Mouse (Mus musculus) embryonic facial prominence, embryonic 11.5 days (tissue): ENCODE measurements at regions not wholly inside any gene's neighbourhood (a gene's known extent, or its start where the extent isn't known, plus 50 kb on each side); places are given as distances from the start of the nearest gene placed in this dataset.

Experiments used
- ATAC-seq: fragments of 200-750 bp; cut with Nextera tagmentation; replicated peaks from 2 replicates; pipeline ENCODE4 v1.8.0; 2017; ENCODE audit warnings: low read depth; ENCODE audit not compliant: insufficient number of reproducible peaks, low FRiP score, low TSS enrichment
- DNase-seq: peaks from one replicate; pipeline ENCODE4 v3.0.0-alpha.2; 2015; ENCODE audit warnings: low spot score
- H3K27ac ChIP-seq: fragments of 300-500 bp; sonication (generic); replicated peaks from 2 replicates; pipeline ENCODE4 v1.5.1; 2014; ENCODE audit warnings: mild to moderate bottlenecking, low read depth, low read length, control low read depth
- H3K27me3 ChIP-seq: fragments of 300-500 bp; sonication (generic); 2 replicates; pipeline ENCODE4 v1.6.1; 2014; ENCODE audit warnings: mild to moderate bottlenecking, low read length, moderate library complexity, mixed read lengths; ENCODE audit not compliant: control insufficient read depth, insufficient read depth
- H3K36me3 ChIP-seq: fragments of 300-500 bp; sonication (generic); replicated peaks from 2 replicates; pipeline ENCODE4 v1.6.1; 2014; ENCODE audit warnings: low read depth, mild to moderate bottlenecking, low read length, moderate library complexity, mixed read lengths; ENCODE audit not compliant: control insufficient read depth, insufficient read depth
- H3K4me1 ChIP-seq: fragments of 300-500 bp; sonication (generic); 2 replicates; pipeline ENCODE4 v1.6.1; 2014; ENCODE audit warnings: low read length, mixed read lengths; ENCODE audit not compliant: control insufficient read depth, insufficient read depth
- H3K4me2 ChIP-seq: fragments of 300-500 bp; sonication (generic); 2 replicates; pipeline ENCODE4 v1.6.1; 2014; ENCODE audit warnings: low read depth, mild to moderate bottlenecking, control low read depth, low read length, moderate library complexity
- H3K4me3 ChIP-seq: fragments of 300-500 bp; sonication (generic); 2 replicates; pipeline ENCODE4 v1.5.1; 2014; ENCODE audit warnings: low read depth, low read length, control low read depth
- H3K9ac ChIP-seq: fragments of 300-500 bp; sonication (generic); replicated peaks from 2 replicates; pipeline ENCODE4 v1.6.1; 2014; ENCODE audit warnings: mild to moderate bottlenecking, control low read depth, low read length
- H3K9me3 ChIP-seq: fragments of 300-500 bp; sonication (generic); replicated peaks from 2 replicates; pipeline ENCODE4 v1.6.1; 2016; ENCODE audit warnings: mild to moderate bottlenecking, low read length, inconsistent platforms, mixed read lengths; ENCODE audit not compliant: control insufficient read depth
- WGBS: fragments of 180-500 bp; shearing (Covaris S2); extraction: QIAGEN DNeasy Blood & Tissue Kit; methylation state at CpG from one replicate; pipeline ENCODE4 v1.1.7; 2014; 5-methylcytosine and 5-hydroxymethylcytosine counted together

DNA sequence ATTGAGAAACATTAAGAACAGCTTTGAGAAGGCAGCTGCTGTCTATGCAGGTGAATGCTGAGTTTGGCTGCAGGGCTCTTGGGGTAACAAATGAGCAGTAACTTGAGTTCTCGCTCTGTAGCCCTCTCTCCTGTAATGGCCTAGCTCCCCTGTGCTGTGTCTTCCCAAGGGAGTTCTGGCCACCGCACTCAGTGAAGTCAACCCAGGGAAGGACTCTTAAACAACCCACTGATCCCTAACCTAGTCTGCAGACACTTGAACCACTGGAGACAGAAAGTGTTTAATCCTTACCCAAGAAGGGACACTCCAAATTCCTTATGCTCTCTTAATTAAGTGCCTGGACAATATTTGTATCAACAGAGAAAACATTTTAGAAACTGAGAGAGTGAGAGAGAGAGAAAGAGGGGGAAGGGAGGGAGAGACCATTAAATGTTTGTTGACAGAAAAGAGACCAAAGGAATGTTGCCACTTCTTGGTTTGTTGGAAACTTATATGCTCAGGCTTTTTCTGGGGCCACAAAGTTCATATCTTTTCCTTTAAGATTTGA is 80.7 kb upstream of the Pik3r1 start:
- H3K4me3 ChIP-seq = no peak overlapping the region
- no peaks in the 10 kb centered on the region for H3K4me1 ChIP-seq
- H3K9ac ChIP-seq = no peak overlapping the region
- H3K9me3 ChIP-seq = no peaks in the 10 kb centered on the region
- no peaks in the 10 kb centered on the region for H3K27me3 ChIP-seq
- DNase-seq (no peak), ATAC-seq (no peak)
- no peak overlapping the region for H3K4me2 ChIP-seq
- H3K27ac ChIP-seq = no peak overlapping the region
- WGBS = 71% methylated on average over 2 of the region's 2 CpGs
- H3K36me3 ChIP-seq = no peaks in the 10 kb centered on the region

DNA sequence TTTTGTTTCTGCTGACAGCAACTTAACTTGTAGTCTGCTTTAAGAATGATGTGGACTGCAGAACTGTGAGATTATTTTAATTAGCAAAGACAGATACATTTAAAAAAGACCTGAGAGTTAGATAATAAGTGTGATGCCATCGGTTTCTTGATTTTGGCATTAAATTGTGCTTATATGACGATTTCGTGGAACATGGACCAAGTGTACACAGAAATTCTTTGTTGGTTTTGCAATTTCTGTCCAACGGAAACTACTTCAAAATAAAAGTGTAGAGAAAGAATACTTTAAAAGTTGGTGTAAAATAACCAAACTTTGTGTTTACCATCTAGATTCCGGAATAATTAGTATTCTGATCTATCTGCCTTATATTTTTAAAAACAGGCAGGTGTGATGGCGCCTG is 81.4 kb upstream of the Pik3r1 start:
- Histone ChIP-seq H3K9me3 (no peaks in the 10 kb centered on the region), H3K27ac (no peak overlapping the region), H3K27me3 (no peaks in the 10 kb centered on the region), H3K4me1 (no peaks in the 10 kb centered on the region), H3K4me3 (no peak overlapping the region), H3K9ac (no peak overlapping the region), H3K36me3 (no peaks in the 10 kb centered on the region), H3K4me2 (no peak overlapping the region)
- 87% methylated on average over 6 of the region's 6 CpGs for whole genome bisulfite sequencing
- no peak for DNase-seq
- ATAC-seq = no peak

- Histone ChIP-seq H3K4me1 (no peaks in the 10 kb centered on the region), H3K36me3 (no peaks in the 10 kb centered on the region), H3K27ac (no peak overlapping the region), H3K4me2 (no peak overlapping the region), H3K9me3 (no peaks in the 10 kb centered on the region), H3K4me3 (no peak overlapping the region), H3K9ac (no peak overlapping the region), H3K27me3 (no peaks in the 10 kb centered on the region)
- WGBS = 74% methylated on average over 6 of the region's 6 CpGs
- no peak for ATAC-seq
- no peak for DNase-seq
Observed at GRCm38 (mm10) chr13:101851329-101851728, 83.3 kb upstream of the Pik3r1 start.

GRCm38 (mm10) chr13:101852960-101853359 is 84.9 kb upstream of the Pik3r1 start:
- Histone ChIP-seq H3K27me3 (no peaks in the 10 kb centered on the region), H3K9me3 (no peaks in the 10 kb centered on the region), H3K4me1 (no peaks in the 10 kb centered on the region), H3K4me3 (no peak overlapping the region), H3K9ac (no peak overlapping the region), H3K4me2 (no peak overlapping the region), H3K27ac (no peak overlapping the region), H3K36me3 (no peaks in the 10 kb centered on the region)
- DNase-seq (no peak), ATAC-seq (no peak)
- WGBS = 88% methylated on average over 5 of the region's 5 CpGs

DNA sequence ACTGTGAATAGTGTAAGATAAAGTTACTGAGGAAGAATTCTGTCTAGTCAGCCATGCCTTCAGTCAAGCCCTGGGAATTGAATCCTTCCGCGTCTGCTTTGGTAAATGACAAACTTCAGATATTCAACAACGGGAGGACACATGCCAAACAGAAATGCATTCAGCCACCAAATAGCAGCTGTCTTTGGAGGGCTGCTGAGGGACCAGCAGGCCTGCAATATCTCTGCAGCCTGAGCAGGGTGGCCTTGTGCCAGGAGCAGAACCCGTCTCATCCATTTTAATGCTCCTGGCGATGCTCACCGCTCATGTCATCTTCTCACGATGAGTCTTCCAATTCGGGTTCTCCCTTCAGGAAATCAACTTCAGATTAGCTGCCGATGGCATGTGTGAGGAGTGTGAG is 87.1 kb upstream of the Pik3r1 start:
- Histone ChIP-seq H3K4me3 (no peak overlapping the region), H3K9ac (no peak overlapping the region), H3K27ac (no peak overlapping the region), H3K27me3 (no peaks in the 10 kb centered on the region), H3K4me1 (no peaks in the 10 kb centered on the region), H3K36me3 (no peaks in the 10 kb centered on the region), H3K9me3 (no peaks in the 10 kb centered on the region), H3K4me2 (no peak overlapping the region)
- DNase-seq (no peak), ATAC-seq (no peak)
- 83% methylated on average over 9 of the region's 9 CpGs for WGBS

GRCm38 (mm10) chr13:101860704-101861103 is 92.7 kb upstream of the Pik3r1 start:
- Histone ChIP-seq H3K36me3 (no peaks in the 10 kb centered on the region), H3K4me2 (no peak overlapping the region), H3K9ac (no peak overlapping the region), H3K9me3 (no peaks in the 10 kb centered on the region), H3K4me3 (no peak overlapping the region), H3K27me3 (no peaks in the 10 kb centered on the region), H3K27ac (no peak overlapping the region), H3K4me1 (no peaks in the 10 kb centered on the region)
- ATAC-seq (no peak), DNase-seq (no peak)
- WGBS = 77% methylated on average over 4 of the region's 4 CpGs

- DNase-seq = no peak
- Histone ChIP-seq H3K9me3 (no peaks in the 10 kb centered on the region), H3K36me3 (no peaks in the 10 kb centered on the region), H3K27me3 (no peaks in the 10 kb centered on the region), H3K27ac (no peak overlapping the region), H3K4me2 (no peak overlapping the region), H3K4me1 (no peaks in the 10 kb centered on the region), H3K4me3 (no peak overlapping the region), H3K9ac (no peak overlapping the region)
- no peak for ATAC-seq
- 81% methylated on average over 13 of the region's 13 CpGs for WGBS
Observed at GRCm38 (mm10) chr13:101862011-101862410, 94.0 kb upstream of the Pik3r1 start.

DNA sequence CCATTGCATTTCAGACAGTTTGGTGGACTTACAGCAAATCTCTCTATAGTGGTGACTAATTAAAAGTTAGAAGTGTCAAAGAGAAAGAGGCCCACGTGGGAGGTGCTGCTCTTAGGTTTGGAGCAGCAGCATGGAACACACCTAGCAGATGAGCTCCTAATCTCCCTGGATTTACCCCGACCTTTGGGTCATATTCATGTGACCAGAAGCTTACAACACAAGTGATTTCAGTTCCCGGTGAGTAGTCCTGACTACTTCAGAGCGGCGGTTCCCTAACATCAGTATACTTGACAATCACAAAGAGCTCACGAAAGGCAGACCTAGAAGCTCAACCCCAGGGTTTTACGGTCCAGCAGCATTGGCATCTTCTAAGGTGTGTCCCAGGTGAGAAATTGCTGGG is 95.0 kb upstream of the Pik3r1 start:
- no peaks in the 10 kb centered on the region for H3K9me3 ChIP-seq
- H3K27ac ChIP-seq = no peak overlapping the region
- H3K4me1 ChIP-seq = no peaks in the 10 kb centered on the region
- 81% methylated on average over 7 of the region's 7 CpGs for WGBS
- no peaks in the 10 kb centered on the region for H3K27me3 ChIP-seq
- H3K36me3 ChIP-seq = no peaks in the 10 kb centered on the region
- no peak overlapping the region for H3K9ac ChIP-seq
- no peak overlapping the region for H3K4me2 ChIP-seq
- no peak overlapping the region for H3K4me3 ChIP-seq
- DNase-seq (no peak), ATAC-seq (no peak)
